Mouse (Mus musculus) small intestine, adult 2 months (tissue): ENCODE results near the gene Slc38a10.

ENCODE experiments used
- CTCF ChIP-seq: fragments of 200-500 bp; IDR thresholded peaks from 2 replicates; pipeline ENCODE4 v1.5.1; 2012; ENCODE audit warnings: low read depth, mild to moderate bottlenecking, control low read depth, inconsistent platforms, low read length, moderate library complexity, mixed read lengths; ENCODE audit not compliant: insufficient replicate concordance, insufficient read length; ENCODE audit errors: extremely low read depth
- POLR2A ChIP-seq: fragments of 200-500 bp; IDR thresholded peaks from 2 replicates; pipeline ENCODE4 v1.6.1; 2012; ENCODE audit warnings: low read depth, mild to moderate bottlenecking, control low read depth, inconsistent platforms, low read length, moderate library complexity

DNA sequence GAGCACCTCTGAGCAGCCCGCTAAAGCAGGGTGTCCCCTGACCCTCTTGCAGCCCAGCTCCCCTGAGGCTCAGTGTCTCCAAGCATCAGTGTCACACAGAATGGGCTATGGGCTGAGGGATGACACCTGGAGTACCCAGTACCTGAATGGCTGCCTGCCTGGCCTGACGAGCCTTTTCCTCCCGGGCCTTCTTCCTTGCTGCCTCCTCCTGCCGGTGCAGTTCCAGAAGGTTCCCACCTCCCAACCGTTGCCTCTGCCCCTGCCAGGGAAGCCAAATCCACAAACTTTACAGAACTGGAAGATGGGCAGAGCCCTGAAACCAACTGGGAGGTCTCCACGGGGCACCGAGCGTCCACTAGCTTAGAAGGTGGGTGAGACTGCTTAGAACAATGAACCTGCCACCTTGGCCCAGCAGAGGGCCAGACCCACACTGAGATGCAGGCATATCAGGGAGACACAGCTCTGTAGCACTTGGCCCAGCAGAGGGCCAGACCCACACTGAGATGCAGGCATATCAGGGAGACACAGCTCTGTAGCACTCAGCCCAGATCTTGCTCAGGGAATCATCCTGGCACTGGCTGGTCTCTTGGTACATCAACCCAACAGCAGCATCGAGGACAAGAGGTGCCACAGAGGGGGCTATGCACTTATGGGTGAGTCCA lies 78.0 kb downstream of the Slc38a10 start:
- TF ChIP-seq CTCF = no peak
- no peak for TF ChIP-seq POLR2A
